Mouse (Mus musculus): ENCODE measurements at regions not wholly inside any gene's neighbourhood (a gene's known extent, or its start where the extent isn't known, plus 50 kb on each side); places are given as distances from the start of the nearest gene placed in this dataset.

DNA sequence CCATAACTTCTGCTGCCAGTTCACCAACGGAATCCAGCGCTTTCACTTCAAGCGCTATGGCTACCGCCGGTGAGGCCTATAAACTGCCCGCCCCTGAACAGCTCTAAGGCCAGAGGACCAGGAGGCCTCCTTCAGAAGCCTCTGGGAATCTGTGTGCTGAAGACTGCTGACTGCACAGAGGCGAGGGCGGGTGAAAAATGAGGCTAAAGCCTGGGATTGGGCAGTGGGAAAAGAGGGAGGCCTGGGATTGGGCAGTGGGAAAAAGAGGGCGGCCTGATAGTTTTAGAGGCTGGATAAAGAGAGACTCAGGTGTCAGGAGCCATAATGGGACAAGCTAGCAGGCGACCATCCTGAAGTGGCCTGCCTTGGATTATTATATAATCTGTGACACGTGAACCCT, 80.8 kb downstream of the Plekhb2 start:
- DNase-seq (ENCODE audit: low read depth, low spot score), result peak; percentile 75

GRCm38 (mm10) chr1:34943196-34943595, 93.4 kb downstream of the Plekhb2 start:
- DNase-seq (ENCODE audit: low read depth, low spot score), result no peak

GRCm38 (mm10) chr1:34961633-34962507, 112.1 kb downstream of the Plekhb2 start:
- peak; percentile 48 for DNase-seq (ENCODE audit: low read depth, low spot score)

- DNase-seq (ENCODE audit: low read depth, low spot score), result peak; percentile 5
These were observed 112.7 kb downstream of the Plekhb2 start for GRCm38 (mm10) chr1:34962508-34962885.

DNA sequence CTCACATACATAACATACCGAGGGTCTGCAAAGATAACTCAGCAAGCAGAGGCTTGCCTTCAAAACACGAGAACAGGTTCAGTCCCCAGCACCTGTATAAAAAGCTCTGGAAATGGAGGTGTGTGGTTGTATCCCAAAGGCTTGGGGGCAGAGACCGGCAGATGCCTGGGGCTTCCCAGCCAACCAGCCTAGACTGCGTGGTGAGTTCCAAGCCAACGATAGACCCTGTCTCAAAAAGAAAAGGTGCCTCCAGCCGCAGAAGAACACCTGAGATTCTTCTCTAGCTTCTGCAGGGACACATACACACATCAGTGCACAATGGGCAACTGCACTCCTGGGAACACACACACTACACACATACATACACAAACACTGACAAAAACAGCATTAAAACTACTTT, 125.0 kb downstream of the Plekhb2 start:
- no peak for DNase-seq (ENCODE audit: low read depth, low spot score)

DNA sequence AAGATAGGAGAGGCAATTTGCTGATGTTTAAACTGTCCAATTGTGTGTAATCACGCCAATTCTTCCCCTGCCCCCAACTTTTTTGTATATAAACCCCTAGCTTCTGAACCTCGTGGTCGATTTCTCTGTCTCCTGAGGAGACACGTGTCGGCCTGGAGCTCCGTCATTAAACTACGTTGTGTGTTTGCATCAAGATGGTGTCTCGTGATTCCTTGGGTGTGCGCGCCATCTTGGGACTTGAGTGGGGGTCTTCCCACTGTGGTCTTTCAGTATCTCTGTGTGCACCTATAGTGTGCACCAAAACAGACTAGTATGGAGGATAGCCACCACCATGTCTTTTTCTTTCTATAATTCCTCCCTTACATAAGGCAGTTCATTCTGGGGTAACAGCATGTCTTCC, 128.4 kb downstream of the Plekhb2 start:
- DNase-seq (ENCODE audit: low read depth, low spot score), result no peak

DNA sequence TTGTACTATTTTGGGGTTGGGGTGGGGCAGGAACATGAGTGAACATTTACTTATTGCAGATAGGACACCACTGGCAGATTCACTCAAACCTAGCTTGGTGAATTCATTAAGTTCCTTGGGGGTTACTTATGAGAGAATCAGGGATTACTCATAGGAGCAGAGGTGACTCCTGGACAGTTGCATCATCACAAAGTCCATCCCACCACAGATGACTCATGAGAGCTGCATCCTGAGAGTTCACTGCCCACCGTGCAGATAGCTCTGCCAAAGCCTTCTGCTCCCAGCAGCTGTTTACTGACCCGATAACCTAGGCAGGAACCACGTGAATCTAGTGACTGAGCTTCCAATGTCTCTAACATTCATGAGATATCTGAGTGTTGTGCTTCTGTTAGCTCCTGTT, 129.6 kb downstream of the Plekhb2 start:
- DNase-seq (ENCODE audit: low read depth, low spot score), result no peak

DNA sequence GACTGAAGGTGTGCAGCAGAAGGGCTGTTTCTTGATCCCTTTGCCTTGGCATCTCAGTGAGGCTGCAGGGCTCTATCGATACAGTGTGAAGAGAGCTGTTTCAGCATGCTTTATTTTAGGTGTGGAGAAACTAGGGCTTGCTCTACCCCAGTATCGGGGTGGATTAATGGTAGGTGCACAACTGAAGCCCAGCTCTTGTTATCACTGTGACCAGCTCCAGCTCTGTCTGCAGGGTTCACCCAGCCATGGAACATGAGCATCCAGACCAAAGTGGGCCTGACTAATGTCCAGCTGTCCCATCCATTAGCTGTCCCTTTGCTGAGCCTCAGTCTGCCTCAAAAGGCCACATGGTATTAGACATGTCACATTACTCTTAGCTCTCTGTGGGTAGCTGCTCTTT, 132.2 kb downstream of the Plekhb2 start:
- no peak for DNase-seq (ENCODE audit: low read depth, low spot score)

GRCm38 (mm10) chr1:34982966-34983365, 133.2 kb downstream of the Plekhb2 start:
- no peak for DNase-seq (ENCODE audit: low read depth, low spot score)

GRCm38 (mm10) chr1:34986861-34987260, 137.1 kb downstream of the Plekhb2 start:
- no peak for DNase-seq (ENCODE audit: low read depth, low spot score)

DNA sequence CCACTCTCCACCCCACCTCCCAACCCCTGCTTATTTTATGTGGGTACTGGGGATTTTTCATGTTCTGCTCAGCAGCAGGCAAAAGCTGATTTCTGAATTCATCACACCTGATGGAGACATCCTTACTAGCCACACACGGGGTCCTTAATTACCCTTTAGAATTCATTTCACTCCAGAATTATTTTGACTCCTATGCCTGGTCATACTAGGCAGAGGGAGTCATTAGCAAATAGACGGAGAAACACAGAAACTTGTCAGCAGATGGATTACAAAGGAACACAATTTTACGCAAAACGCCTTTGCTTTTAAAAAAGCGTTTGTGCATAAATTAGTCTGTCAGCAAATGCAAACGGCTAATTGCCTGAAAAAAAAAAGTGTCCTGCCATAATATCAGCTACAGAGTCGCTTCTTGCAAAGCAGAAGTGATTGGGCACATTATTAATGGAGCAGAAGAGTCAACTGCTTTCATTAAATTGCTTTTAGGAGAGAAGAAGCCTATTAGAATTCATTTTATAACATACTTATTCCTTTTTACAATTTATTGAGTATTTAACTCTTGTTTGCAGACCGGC, 138.0 kb downstream of the Plekhb2 start:
- DNase-seq (ENCODE audit: low read depth, low spot score), result no peak

- DNase-seq (ENCODE audit: low read depth, low spot score), result peak; percentile 26
These were observed 138.4 kb downstream of the Plekhb2 start for GRCm38 (mm10) chr1:34988225-34988624.

DNA sequence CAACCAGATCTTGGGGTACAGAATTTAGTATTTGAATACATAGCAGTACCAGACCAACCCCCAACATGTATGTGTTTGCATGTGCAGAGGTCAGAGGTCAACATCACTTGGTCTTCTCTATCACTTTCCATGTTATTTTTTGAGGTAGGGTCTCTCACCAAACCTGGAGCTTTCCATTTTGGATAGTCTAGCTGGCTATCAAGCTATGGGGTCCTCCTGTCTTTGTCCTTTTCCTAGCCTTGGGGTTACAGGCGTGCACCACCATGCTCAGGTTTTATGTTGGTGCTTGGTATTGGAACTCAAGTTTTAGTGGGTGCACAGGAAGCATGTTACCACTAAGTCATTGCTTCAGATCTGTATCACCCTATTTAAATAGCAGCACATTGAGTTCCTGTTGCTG, 151.0 kb downstream of the Plekhb2 start:
- no peak for DNase-seq (ENCODE audit: low read depth, low spot score)

DNA sequence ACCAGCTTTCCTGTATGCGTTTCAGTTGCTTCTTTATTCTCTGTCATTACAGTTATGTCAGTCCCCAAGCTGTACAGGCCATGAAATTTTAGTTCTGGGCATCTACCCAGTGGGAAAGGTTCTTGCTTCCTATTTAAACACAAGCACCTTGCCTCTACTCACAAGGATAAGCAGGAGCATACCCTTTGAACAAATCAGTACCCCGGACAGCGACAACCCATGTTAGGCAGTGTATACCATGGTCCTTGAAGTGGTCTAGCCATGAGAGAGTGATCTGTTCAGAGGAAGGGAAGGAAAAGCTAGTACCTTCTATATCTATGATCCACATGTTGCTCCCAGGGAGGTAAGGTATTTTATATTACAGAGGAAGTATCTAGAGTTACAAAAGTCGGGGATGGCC, 167.7 kb downstream of the Plekhb2 start:
- peak; percentile 71 for DNase-seq (ENCODE audit: low read depth, low spot score)

DNA sequence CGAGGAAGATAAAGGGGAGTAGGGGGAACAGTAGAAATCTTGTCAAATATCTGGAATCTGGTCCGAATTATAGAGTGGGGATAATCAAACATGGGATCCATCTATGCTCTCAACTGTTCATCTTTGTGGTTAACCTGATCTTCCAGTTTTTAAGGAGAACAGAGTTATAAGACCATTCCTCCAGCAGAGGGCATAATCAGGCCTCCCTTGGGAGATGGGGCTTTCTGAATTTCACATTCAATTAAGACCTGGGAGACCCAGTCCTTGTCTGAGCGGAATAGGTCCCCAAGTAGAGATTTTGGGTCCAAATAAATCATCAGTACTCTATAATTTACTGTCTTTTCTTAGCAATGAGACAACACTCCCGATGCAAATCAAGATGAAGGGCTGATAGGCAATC, 182.8 kb downstream of the Plekhb2 start:
- DNase-seq (ENCODE audit: low read depth, low spot score), result peak; percentile 67

DNA sequence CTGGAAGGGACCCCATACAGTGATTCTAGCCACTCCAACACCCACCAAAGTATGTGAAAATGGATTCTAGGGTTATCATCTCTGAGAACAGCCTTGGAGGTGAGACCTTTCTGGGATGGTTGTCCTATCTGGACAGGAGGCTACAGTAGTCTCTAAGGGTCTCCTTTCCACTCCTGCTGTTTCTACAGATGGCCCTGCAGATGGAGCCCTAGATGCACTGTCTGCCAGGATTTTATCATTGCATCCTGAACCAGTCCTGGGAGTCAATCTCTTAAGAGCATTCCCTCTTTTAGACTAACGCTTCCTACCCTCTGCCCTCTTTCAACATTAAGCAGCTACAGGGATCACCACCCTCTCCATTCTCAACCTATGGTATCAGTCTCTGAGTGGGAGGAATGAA, 223.0 kb downstream of the Plekhb2 start:
- DNase-seq (ENCODE audit: low read depth, low spot score), result peak; percentile 9

GRCm38 (mm10) chr1:35094873-35095272, 245.1 kb downstream of the Plekhb2 start:
- no peak for DNase-seq (ENCODE audit: low read depth, low spot score)

DNA sequence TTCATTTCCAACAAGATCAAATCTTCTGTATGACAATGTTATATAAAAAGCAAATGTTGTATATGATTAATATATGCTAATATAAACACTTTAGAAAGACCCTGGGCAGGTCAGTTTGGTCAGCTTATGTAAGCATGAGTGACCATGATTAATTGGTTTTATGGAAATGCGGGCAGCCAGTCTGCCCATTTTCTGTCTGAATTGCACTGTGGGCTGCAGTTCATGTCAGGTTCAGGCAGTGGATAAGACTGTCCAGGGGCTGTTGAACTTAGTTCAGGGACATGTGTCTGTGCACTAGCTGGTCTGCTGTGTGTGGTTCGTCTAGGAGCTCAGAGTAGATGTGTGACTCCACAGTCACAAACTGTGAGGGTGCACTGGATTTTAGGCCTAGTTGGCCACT, 246.0 kb downstream of the Plekhb2 start:
- no peak for DNase-seq (ENCODE audit: low read depth, low spot score)

DNA sequence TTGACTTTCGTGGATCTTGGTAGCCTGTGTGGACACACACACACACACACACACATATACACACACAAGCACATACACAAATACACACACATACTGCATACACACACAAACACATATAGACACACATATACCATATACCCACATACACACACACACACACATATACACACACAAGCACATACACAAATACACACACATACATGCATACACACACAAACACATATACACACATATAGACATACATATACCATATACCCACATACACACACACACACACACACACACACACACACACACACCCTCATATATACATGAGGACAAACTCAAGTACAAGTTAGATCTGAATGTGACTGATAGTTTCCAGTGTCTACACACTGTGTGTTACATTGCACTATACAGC, 256.9 kb downstream of the Plekhb2 start:
- DNase-seq (ENCODE audit: low read depth, low spot score), result no peak

DNA sequence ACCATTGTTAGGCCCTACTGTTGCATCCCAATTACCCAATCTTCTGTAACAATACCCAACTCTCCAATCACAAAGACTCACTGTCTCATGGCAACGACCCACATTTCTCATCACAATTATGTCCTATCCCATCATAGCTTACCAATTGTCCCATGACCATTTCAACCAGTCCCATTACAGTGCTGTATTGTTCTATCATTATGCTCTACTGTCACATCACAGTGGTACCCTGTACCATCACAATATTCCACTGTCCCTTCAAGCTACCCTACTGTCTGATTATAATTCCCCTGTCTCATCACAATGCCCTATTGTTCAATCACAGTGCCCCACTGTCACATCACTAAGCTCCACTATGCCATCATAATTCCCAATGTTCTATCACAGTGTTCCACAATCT, 260.0 kb downstream of the Plekhb2 start:
- DNase-seq (ENCODE audit: low read depth, low spot score), result no peak

DNA sequence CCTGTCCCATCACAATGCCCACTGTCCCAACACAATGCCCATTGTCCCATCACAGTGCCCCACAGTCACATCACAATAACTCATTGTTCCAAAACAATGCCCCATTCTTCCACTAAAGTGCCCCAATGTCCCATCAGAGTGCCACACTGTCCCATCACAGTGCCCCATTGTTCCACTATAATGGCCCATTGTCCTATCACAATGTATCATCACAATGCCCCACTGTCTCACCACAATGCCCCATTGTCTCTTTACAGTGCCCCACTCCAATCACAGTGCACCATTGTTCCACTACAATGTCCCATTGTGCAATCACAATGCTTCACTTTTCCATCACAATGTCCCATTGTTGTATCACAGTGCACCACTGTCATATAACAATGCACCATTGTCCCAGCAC, 265.7 kb downstream of the Plekhb2 start:
- peak; percentile 65 for DNase-seq (ENCODE audit: low read depth, low spot score)

DNA sequence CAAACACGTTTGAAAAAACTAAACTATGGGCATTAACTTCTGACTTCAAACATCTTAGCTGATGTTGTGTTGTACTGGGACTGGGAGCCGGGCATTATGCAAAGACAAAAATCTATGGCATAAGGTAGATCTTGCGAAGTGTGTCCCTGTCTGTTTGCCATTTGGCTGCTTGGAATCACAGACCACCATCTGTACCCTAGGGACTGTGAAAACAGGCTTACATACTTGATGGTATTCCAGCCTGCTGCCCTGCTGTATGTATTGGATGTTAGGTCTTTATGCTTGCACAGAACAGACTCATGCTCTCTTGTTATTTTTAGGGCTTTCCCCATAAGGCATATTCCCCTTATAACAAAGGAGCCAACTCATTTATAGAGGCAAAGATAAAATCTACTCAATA, 288.1 kb downstream of the Plekhb2 start:
- no peak for DNase-seq (ENCODE audit: low read depth, low spot score)

- DNase-seq (ENCODE audit: low read depth, low spot score), result peak; percentile 53
These were observed 299.3 kb downstream of the Plekhb2 start for GRCm38 (mm10) chr1:35149036-35149435.

Data from ZHBTc4 (cell line).